Comparison of ENCODE assay signal across 24 mouse cellular contexts in the genomic region with DNA sequence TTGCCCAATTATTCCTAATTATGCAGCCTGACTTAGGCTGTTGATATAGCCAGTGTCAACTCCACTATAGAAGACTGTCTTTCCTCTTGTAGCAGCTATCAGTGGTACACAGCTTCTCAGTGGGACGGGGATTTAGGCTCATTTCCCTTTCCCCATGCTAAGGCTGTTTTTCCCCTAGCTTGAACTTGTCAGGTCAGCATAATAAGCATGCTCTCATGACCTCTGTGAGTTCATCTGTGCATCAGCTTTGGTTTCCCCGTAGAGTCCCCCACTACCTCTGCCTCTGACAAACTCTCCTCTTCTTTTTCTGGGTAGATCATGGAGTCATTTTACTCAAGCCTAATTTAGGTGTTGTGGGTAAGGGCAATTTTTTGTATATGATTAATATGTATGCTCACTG. TPM values are rescaled to one million over a fixed set of nuclear protein-coding genes. Genes with fewer than 3 reads are reported as not detected.
DNase-seq lines count a peak whose midpoint lies in the region; ATAC-seq and TF ChIP-seq lines count a peak whose summit lies in the region.
"Had no signal": no experiment of that assay in that cellular context is flagged by ENCODE, and none has a peak within 500 bp of the region (broad histone marks: within the 10 kb centered on the region; RNA-seq: fewer than 3 reads in every experiment).

No protein-coding gene starts in this region.

- no peaks in the 10 kb centered on the region for H3K36me3 ChIP-seq in forebrain, embryonic 16.5 days (ENCODE audit: control insufficient read depth, insufficient read depth)
- no peaks in the 10 kb centered on the region for H3K36me3 ChIP-seq in forebrain, embryonic 15.5 days
- no peaks in the 10 kb centered on the region for H3K36me3 ChIP-seq in midbrain, embryonic 12.5 days
- no peaks in the 10 kb centered on the region for H3K36me3 ChIP-seq in midbrain, embryonic 15.5 days (replicated peaks)
- H3K36me3 ChIP-seq in intestine, embryonic 15.5 days: no peaks in the 10 kb centered on the region
- H3K36me3 ChIP-seq: heart, embryonic 13.5 days; limb, embryonic 13.5 days; lung, embryonic 15.5 days had no signal

- no peak overlapping the region for H3K9ac ChIP-seq in forebrain, embryonic 16.5 days (replicated peaks; ENCODE audit: low read depth, low read length)
- H3K9ac ChIP-seq in forebrain, embryonic 15.5 days (replicated peaks): no peak overlapping the region
- H3K9ac ChIP-seq in midbrain, embryonic 12.5 days (replicated peaks): no peak overlapping the region
- no peak overlapping the region for H3K9ac ChIP-seq in midbrain, embryonic 15.5 days
- H3K9ac ChIP-seq in intestine, embryonic 15.5 days: no peak overlapping the region
- H3K9ac ChIP-seq: forebrain, embryonic 13.5 days; heart, embryonic 13.5 days; limb, embryonic 13.5 days; lung, embryonic 15.5 days had no signal

- H3K27me3 ChIP-seq in forebrain, embryonic 16.5 days (replicated peaks; ENCODE audit: control insufficient read depth, insufficient read depth, low read length): no peaks in the 10 kb centered on the region
- H3K27me3 ChIP-seq in forebrain, embryonic 15.5 days: no peaks in the 10 kb centered on the region
- no peaks in the 10 kb centered on the region for H3K27me3 ChIP-seq in midbrain, embryonic 12.5 days
- no peaks in the 10 kb centered on the region for H3K27me3 ChIP-seq in midbrain, embryonic 15.5 days (replicated peaks)
- H3K27me3 ChIP-seq in intestine, embryonic 15.5 days (replicated peaks): no peaks in the 10 kb centered on the region
- H3K27me3 ChIP-seq: forebrain, embryonic 13.5 days; heart, embryonic 13.5 days; limb, embryonic 13.5 days; lung, embryonic 15.5 days; Patski had no signal

- no peak overlapping the region for H3K27ac ChIP-seq in forebrain, embryonic 16.5 days (ENCODE audit: low read length)
- no peak overlapping the region for H3K27ac ChIP-seq in forebrain, embryonic 15.5 days (replicated peaks)
- H3K27ac ChIP-seq in midbrain, embryonic 12.5 days (replicated peaks): no peak overlapping the region
- no peak overlapping the region for H3K27ac ChIP-seq in midbrain, embryonic 15.5 days
- no peak overlapping the region for H3K27ac ChIP-seq in intestine, embryonic 15.5 days
- H3K27ac ChIP-seq: forebrain, embryonic 13.5 days; heart, embryonic 13.5 days; limb, embryonic 13.5 days; lung, embryonic 15.5 days; stomach, postnatal 0 days had no signal

- H3K9me3 ChIP-seq in forebrain, embryonic 16.5 days (ENCODE audit: control insufficient read depth, low read length): no peaks in the 10 kb centered on the region
- H3K9me3 ChIP-seq in forebrain, embryonic 15.5 days: no peaks in the 10 kb centered on the region
- no peaks in the 10 kb centered on the region for H3K9me3 ChIP-seq in midbrain, embryonic 12.5 days
- H3K9me3 ChIP-seq in midbrain, embryonic 15.5 days: no peaks in the 10 kb centered on the region
- H3K9me3 ChIP-seq in intestine, embryonic 15.5 days: no peaks in the 10 kb centered on the region
- H3K9me3 ChIP-seq: forebrain, embryonic 13.5 days; heart, embryonic 13.5 days; limb, embryonic 13.5 days; lung, embryonic 15.5 days had no signal

- 0 out of 2 replicates have a peak, but pooled peaks cover 4% of the 10 kb centered on the region for H3K4me1 ChIP-seq in forebrain, embryonic 16.5 days (replicated peaks; ENCODE audit: control insufficient read depth, insufficient read depth, low read length)
- peaks cover 9% of the 10 kb centered on the region; the same call in 1 of the 2 replicates for H3K4me1 ChIP-seq in forebrain, embryonic 15.5 days
- H3K4me1 ChIP-seq in midbrain, embryonic 12.5 days: no peaks in the 10 kb centered on the region
- 0 out of 2 replicates have a peak, but pooled peaks cover 8% of the 10 kb centered on the region for H3K4me1 ChIP-seq in midbrain, embryonic 15.5 days
- no peaks in the 10 kb centered on the region for H3K4me1 ChIP-seq in intestine, embryonic 15.5 days (replicated peaks)
- H3K4me1 ChIP-seq: heart, embryonic 13.5 days; limb, embryonic 13.5 days; lung, embryonic 15.5 days had no signal

- H3K4me3 ChIP-seq in forebrain, embryonic 16.5 days (replicated peaks; ENCODE audit: low read length): no peak overlapping the region
- H3K4me3 ChIP-seq in forebrain, embryonic 15.5 days: no peak overlapping the region
- no peak overlapping the region for H3K4me3 ChIP-seq in midbrain, embryonic 12.5 days
- H3K4me3 ChIP-seq in midbrain, embryonic 15.5 days: no peak overlapping the region
- no peak overlapping the region for H3K4me3 ChIP-seq in intestine, embryonic 15.5 days (replicated peaks)
- H3K4me3 ChIP-seq: forebrain, embryonic 13.5 days; heart, embryonic 13.5 days; limb, embryonic 13.5 days; lung, embryonic 15.5 days had no signal

- TF ChIP-seq CTCF in brain, embryonic 14.5 days (IDR thresholded peaks at IDR 0.05; ENCODE audit: borderline replicate concordance, extremely low read depth, insufficient read depth, insufficient read length): no peak

- 0 out of 2 replicates have a peak, but pooled peaks have one; percentile 6 for ATAC-seq in forebrain, embryonic 16.5 days
- ATAC-seq in forebrain, embryonic 15.5 days (replicated peaks): no peak
- ATAC-seq in midbrain, embryonic 12.5 days (ENCODE audit: low FRiP score, low read depth): peak; percentile 64
- no peak for ATAC-seq in midbrain, embryonic 15.5 days (replicated peaks)
- ATAC-seq in intestine, embryonic 15.5 days: no peak
- ATAC-seq: Patski had no signal

- H3K4me2 ChIP-seq in forebrain, embryonic 16.5 days (ENCODE audit: low read length): no peak overlapping the region
- no peak overlapping the region for H3K4me2 ChIP-seq in forebrain, embryonic 15.5 days (replicated peaks)
- H3K4me2 ChIP-seq in midbrain, embryonic 12.5 days (replicated peaks): no peak overlapping the region
- no peak overlapping the region for H3K4me2 ChIP-seq in midbrain, embryonic 15.5 days
- no peak overlapping the region for H3K4me2 ChIP-seq in intestine, embryonic 15.5 days (replicated peaks)
- H3K4me2 ChIP-seq: forebrain, embryonic 13.5 days; heart, embryonic 13.5 days; limb, embryonic 13.5 days; liver, embryonic 11.5 days; lung, embryonic 15.5 days had no signal

- 30% methylated on average over 2 of the region's 2 CpGs for WGBS in forebrain, embryonic 16.5 days
- WGBS in forebrain, embryonic 15.5 days: 38% methylated on average over 2 of the region's 2 CpGs
- WGBS in midbrain, embryonic 12.5 days: 21% methylated on average over 2 of the region's 2 CpGs
- WGBS in midbrain, embryonic 15.5 days: 22% methylated on average over 2 of the region's 2 CpGs
- 69% methylated on average over 2 of the region's 2 CpGs for WGBS in intestine, embryonic 15.5 days

- DNase-seq in brain, embryonic 14.5 days (ENCODE audit: low read depth): peak; percentile 30
- peak; percentile 2 for DNase-seq in hindlimb bud, embryonic 11.5 days (ENCODE audit: extremely low spot score, low read depth, low spot score)
- no peak for DNase-seq in lung, postnatal 4 days
- DNase-seq: adrenal gland, postnatal 14 days; cerebellum, adult 11-12 months; cerebellum, adult 9-11 months; heart, postnatal 10 days; kidney, adult 2 months; kidney, postnatal 36 days; right cerebral cortex, postnatal 4 days; thymus, adult 18-20 months; thymus, postnatal 25 days had no signal

- no peak for TF ChIP-seq POLR2A in brain, embryonic 14.5 days (IDR thresholded peaks at IDR 0.05; ENCODE audit: borderline replicate concordance, extremely low read depth, insufficient read depth, insufficient read length, poor library complexity, severe bottlenecking)

RNA-seq across cellular contexts. Expression of gene Stk39, which starts 30.2 kb away (rescaled TPM):
- 18.3 and 21.3 TPM in 2 replicates for polyA plus RNA-seq in forebrain, embryonic 16.5 days (2015; fragmentation: Nextera tagmentation; extraction: Ambion mirVana)
- 21.8 and 22.5 TPM in 2 replicates for polyA plus RNA-seq in forebrain, embryonic 15.5 days (2015; fragmentation: Nextera tagmentation; extraction: Ambion mirVana)
- polyA plus RNA-seq in midbrain, embryonic 12.5 days (2016; fragmentation: Nextera tagmentation; extraction: Ambion mirVana): 44.6 and 52.5 TPM in 2 replicates
- polyA plus RNA-seq in midbrain, embryonic 15.5 days (2015; fragmentation: Nextera tagmentation; extraction: Ambion mirVana): 22.7 and 24.6 TPM in 2 replicates
- polyA plus RNA-seq in brain, embryonic 14.5 days (2012; rRNA removed): 19.5 and 27.7 TPM in 2 replicates
- 14.2 and 14.5 TPM in 2 replicates for polyA plus RNA-seq in intestine, embryonic 15.5 days (2015; fragmentation: Nextera tagmentation; extraction: Ambion mirVana)

Comparison
In these comparisons a context has a peak if more than half of its experiments do, and no peak if none do; other contexts are left out.
1. ATAC-seq: peak in forebrain, embryonic 16.5 days (single experiment) and midbrain, embryonic 12.5 days (single experiment); none in forebrain, embryonic 15.5 days (single experiment), midbrain, embryonic 15.5 days (single experiment) and intestine, embryonic 15.5 days (single experiment).
2. DNase-seq: peak in brain, embryonic 14.5 days (single experiment) and hindlimb bud, embryonic 11.5 days (single experiment); none in lung, postnatal 4 days (0 of 2).